Mouse (Mus musculus) left cerebral cortex, adult 8-10 months (tissue): ENCODE data around the gene Thra. TPM values are rescaled to one million over a fixed set of nuclear protein-coding genes. Genes with fewer than 3 reads are reported as not detected.

Experiments used
- DNase-seq, 2 experiments: peaks; one replicate each; pipeline ENCODE4 v3.0.0; 2022; ENCODE audit warnings: low spot score in 2 of 2
- total RNA-seq, 4 experiments: library from RNA; stranded (reverse); gene quantifications; 2 replicates each; pipeline ENCODE4 v1.2.4; 2022

Gene Thra
- total RNA-seq, 4 experiments from 2014 or later = 713 to 794 (median 760) TPM

- no peak for DNase-seq
Observed at GRCm38 (mm10) chr11:98744456-98745019, 4.1 kb downstream of the Thra start.

- DNase-seq = no peak
Observed at GRCm38 (mm10) chr11:98745932-98746853, 5.8 kb downstream of the Thra start.

GRCm38 (mm10) chr11:98746855-98747693 is 6.6 kb downstream of the Thra start:
- peak in 1 of 2 experiments; percentile 99 for DNase-seq

- DNase-seq = no peak
Observed at GRCm38 (mm10) chr11:98747804-98748505, 7.5 kb downstream of the Thra start.

GRCm38 (mm10) chr11:98748506-98749416 is 8.3 kb downstream of the Thra start:
- DNase-seq = no peak

- DNase-seq = no peak
Observed at GRCm38 (mm10) chr11:98749716-98750115, 9.3 kb downstream of the Thra start.

GRCm38 (mm10) chr11:98750351-98751201 is 10.1 kb downstream of the Thra start:
- peak in 1 of 2 experiments; percentile 89 for DNase-seq

- no peak for DNase-seq
Observed at GRCm38 (mm10) chr11:98751221-98751782, 10.9 kb downstream of the Thra start.

- no peak for DNase-seq
Observed at GRCm38 (mm10) chr11:98752562-98753140, 12.2 kb downstream of the Thra start.

GRCm38 (mm10) chr11:98753264-98753663 is 12.8 kb downstream of the Thra start:
- no peak for DNase-seq

GRCm38 (mm10) chr11:98754151-98754620 is 13.7 kb downstream of the Thra start:
- DNase-seq = no peak

GRCm38 (mm10) chr11:98754621-98755181 is 14.3 kb downstream of the Thra start:
- no peak for DNase-seq

- DNase-seq = no peak
Observed at GRCm38 (mm10) chr11:98755726-98756380, 15.4 kb downstream of the Thra start.

GRCm38 (mm10) chr11:98756711-98757110 is 16.3 kb downstream of the Thra start:
- no peak for DNase-seq

- no peak for DNase-seq
Observed at GRCm38 (mm10) chr11:98761939-98762338, 21.5 kb downstream of the Thra start.

- DNase-seq = peak in 1 of 2 experiments; percentile 84
Observed at GRCm38 (mm10) chr11:98762756-98763501, 22.5 kb downstream of the Thra start.

- no peak for DNase-seq
Observed at GRCm38 (mm10) chr11:98763502-98763861, 23.0 kb downstream of the Thra start.
